Comparison of ENCODE assay signal across 18 mouse cellular contexts in the genomic region with DNA sequence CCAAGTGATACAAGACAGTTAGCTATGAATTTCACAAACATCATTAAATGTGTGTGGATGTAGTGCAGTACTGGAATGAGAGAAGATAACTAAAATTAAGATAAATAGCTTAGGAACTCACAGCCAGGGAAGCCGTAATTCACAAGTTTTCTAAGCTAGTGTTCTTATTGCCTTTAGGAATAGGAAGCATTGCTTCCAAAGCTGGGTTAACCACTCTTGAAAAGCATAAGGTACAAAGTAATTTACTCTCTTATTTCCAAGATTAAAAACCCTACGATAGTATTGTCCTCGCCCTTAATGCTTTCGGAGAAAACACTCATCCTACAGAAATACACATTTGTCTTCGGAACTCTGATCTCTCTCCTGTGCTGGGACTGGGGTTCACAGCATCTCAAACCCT.
A peak's percentile ranks its signal among the peaks of the same experiment; 100 is the strongest.
DNase-seq lines count a peak whose midpoint lies in the region; ATAC-seq and TF ChIP-seq lines count a peak whose summit lies in the region.
"Had no signal": no experiment of that assay in that cellular context is flagged by ENCODE, and none has a peak within 500 bp of the region (broad histone marks: within the 10 kb centered on the region; RNA-seq: fewer than 3 reads in every experiment).

No protein-coding gene starts in this region.

- TF ChIP-seq CTCF in gastrocnemius, adult 2 months (IDR thresholded peaks at IDR 0.05), result no peak
- no peak for TF ChIP-seq CTCF in embryonic fibroblast, embryonic 13.5 days (IDR thresholded peaks at IDR 0.05; ENCODE audit: borderline replicate concordance, insufficient read depth, low read length)

- ATAC-seq in midbrain, embryonic 11.5 days (ENCODE audit: low FRiP score), result no peak
- ATAC-seq in midbrain, embryonic 16.5 days, result no peak
- ATAC-seq in limb, embryonic 14.5 days (ENCODE audit: low FRiP score, low read depth), result no peak
- ATAC-seq: inflammation-experienced regulatory T-cells, adult 6 months had no signal

- no peak for DNase-seq in gastrocnemius, adult 2 months
- no peak for DNase-seq in gastrocnemius, postnatal 25 days
- DNase-seq in midbrain, embryonic 11.5 days (ENCODE audit: low spot score, missing footprints), result peak; percentile 89
- DNase-seq in limb, embryonic 14.5 days (ENCODE audit: low spot score), result no peak
- no peak for DNase-seq in layer of hippocampus, adult 9-10 months (ENCODE audit: low spot score)
- no peak for DNase-seq in cerebellum, postnatal 14 days
- DNase-seq: adrenal gland, postnatal 25 days; cerebellum, adult 2 months; heart, adult 18-20 months; kidney, adult 8-10 months; spleen, adult 18-20 months; thymus, adult 2 months had no signal

- H3K27me3 ChIP-seq in midbrain, embryonic 11.5 days (ENCODE audit: control insufficient read depth, insufficient read depth, low read length), result peaks cover 41% of the 10 kb centered on the region
- H3K27me3 ChIP-seq in midbrain, embryonic 16.5 days (ENCODE audit: control insufficient read depth, insufficient read depth, low read depth, low read length), result peaks cover 48% of the 10 kb centered on the region
- peaks cover 37% of the 10 kb centered on the region for H3K27me3 ChIP-seq in limb, embryonic 14.5 days (ENCODE audit: control insufficient read depth, insufficient read depth, low read length)

- no peaks in the 10 kb centered on the region for H3K36me3 ChIP-seq in midbrain, embryonic 11.5 days (ENCODE audit: control insufficient read depth, insufficient read depth, low read length)
- no peaks in the 10 kb centered on the region for H3K36me3 ChIP-seq in midbrain, embryonic 16.5 days (ENCODE audit: control insufficient read depth, insufficient read depth, low read length)
- no peaks in the 10 kb centered on the region for H3K36me3 ChIP-seq in limb, embryonic 14.5 days (ENCODE audit: control insufficient read depth, insufficient read depth, low read length)
- H3K36me3 ChIP-seq: heart, embryonic 15.5 days; neural tube, embryonic 12.5 days had no signal

- peak overlapping the region; percentile 68 for H3K4me3 ChIP-seq in gastrocnemius, adult 2 months
- no peak overlapping the region for H3K4me3 ChIP-seq in midbrain, embryonic 11.5 days (ENCODE audit: low read depth, low read length)
- H3K4me3 ChIP-seq in midbrain, embryonic 16.5 days (ENCODE audit: low read depth, low read length), result no peak overlapping the region
- peak overlapping the region; percentile 17 for H3K4me3 ChIP-seq in embryonic fibroblast, embryonic 13.5 days (ENCODE audit: insufficient read depth, low read length)
- H3K4me3 ChIP-seq in limb, embryonic 14.5 days (replicated peaks; ENCODE audit: low read length), result peak overlapping the region; percentile 33
- H3K4me3 ChIP-seq: neural tube, embryonic 12.5 days had no signal

- intact Hi-C loops in gastrocnemius, adult 2 months (cut with DNase I), result loop anchor here (10.0 kb wide), 1 partner anchor 200 kb away; the partner anchor contains the start of gene Rab11fip2

- TF ChIP-seq POLR2A in embryonic fibroblast, embryonic 13.5 days (IDR thresholded peaks at IDR 0.05; ENCODE audit: low read depth, low read length), result no peak
- no peak for TF ChIP-seq POLR2A in limb, embryonic 14.5 days (IDR thresholded peaks at IDR 0.05; ENCODE audit: borderline replicate concordance, extremely low read depth, insufficient read depth, insufficient read length)

- H3K4me1 ChIP-seq in midbrain, embryonic 11.5 days (ENCODE audit: control insufficient read depth, insufficient read depth, low read length), result peaks cover 3% of the 10 kb centered on the region; the same call in 1 of the 2 replicates
- peaks cover 2% of the 10 kb centered on the region; the same call in 1 of the 2 replicates for H3K4me1 ChIP-seq in midbrain, embryonic 16.5 days (ENCODE audit: control insufficient read depth, insufficient read depth, low read length)
- H3K4me1 ChIP-seq in embryonic fibroblast, embryonic 13.5 days (ENCODE audit: control insufficient read depth, insufficient read depth, low read length), result no peaks in the 10 kb centered on the region
- H3K4me1 ChIP-seq in limb, embryonic 14.5 days (ENCODE audit: control insufficient read depth, insufficient read depth, low read length), result peaks cover 8% of the 10 kb centered on the region; the same call in 1 of the 2 replicates
- H3K4me1 ChIP-seq: heart, embryonic 15.5 days had no signal

- no peak overlapping the region for H3K9ac ChIP-seq in midbrain, embryonic 11.5 days (ENCODE audit: low read length)
- H3K9ac ChIP-seq in midbrain, embryonic 16.5 days (ENCODE audit: low read depth, low read length), result no peak overlapping the region
- H3K9ac ChIP-seq in limb, embryonic 14.5 days (ENCODE audit: low read depth, low read length, severe bottlenecking), result peak overlapping the region; percentile 44; the same call in 1 of the 2 replicates
- H3K9ac ChIP-seq: heart, embryonic 15.5 days; liver, embryonic 14.5 days; neural tube, embryonic 12.5 days had no signal

- H3K4me2 ChIP-seq in midbrain, embryonic 11.5 days, result no peak overlapping the region
- no peak overlapping the region for H3K4me2 ChIP-seq in midbrain, embryonic 16.5 days (ENCODE audit: low read length)
- peak overlapping the region; percentile 49 for H3K4me2 ChIP-seq in limb, embryonic 14.5 days (replicated peaks; ENCODE audit: low read depth, low read length, severe bottlenecking)

- WGBS in midbrain, embryonic 11.5 days, result 72% methylated on average over 5 of the region's 5 CpGs
- 71% methylated on average over 5 of the region's 5 CpGs for WGBS in midbrain, embryonic 16.5 days
- WGBS in limb, embryonic 14.5 days, result 81% methylated on average over 5 of the region's 5 CpGs

- H3K27ac ChIP-seq in gastrocnemius, adult 2 months, result peak overlapping the region; percentile 63
- H3K27ac ChIP-seq in midbrain, embryonic 11.5 days (ENCODE audit: low read depth, low read length), result no peak overlapping the region
- H3K27ac ChIP-seq in midbrain, embryonic 16.5 days (ENCODE audit: low read length), result no peak overlapping the region
- H3K27ac ChIP-seq in embryonic fibroblast, embryonic 13.5 days (ENCODE audit: insufficient read depth, low read length), result no peak overlapping the region
- no peak overlapping the region for H3K27ac ChIP-seq in limb, embryonic 14.5 days (replicated peaks; ENCODE audit: low read depth, low read length)
- H3K27ac ChIP-seq: heart, embryonic 15.5 days; liver, embryonic 14.5 days; neural tube, embryonic 12.5 days had no signal

- no peaks in the 10 kb centered on the region for H3K9me3 ChIP-seq in midbrain, embryonic 11.5 days (ENCODE audit: control insufficient read depth, low read length)
- H3K9me3 ChIP-seq in midbrain, embryonic 16.5 days (replicated peaks; ENCODE audit: control insufficient read depth, low read length, poor library complexity, severe bottlenecking), result no peaks in the 10 kb centered on the region
- no peaks in the 10 kb centered on the region for H3K9me3 ChIP-seq in limb, embryonic 14.5 days (ENCODE audit: control insufficient read depth, low read length)
- H3K9me3 ChIP-seq: heart, embryonic 15.5 days; neural tube, embryonic 12.5 days had no signal

Comparison
In these comparisons a context has a peak if more than half of its experiments do, and no peak if none do; other contexts are left out.
1. H3K4me3 ChIP-seq: peak in gastrocnemius, adult 2 months (single experiment), embryonic fibroblast, embryonic 13.5 days (single experiment) and limb, embryonic 14.5 days (single experiment); none in midbrain, embryonic 11.5 days (single experiment) and midbrain, embryonic 16.5 days (single experiment).